Mouse (Mus musculus): ENCODE measurements around the gene Cox8a. TPM values are rescaled to one million over a fixed set of nuclear protein-coding genes. Genes with fewer than 3 reads are reported as not detected.

Cox8a gene
- polyA plus RNA-seq, 1 experiment: 117 TPM

DNA sequence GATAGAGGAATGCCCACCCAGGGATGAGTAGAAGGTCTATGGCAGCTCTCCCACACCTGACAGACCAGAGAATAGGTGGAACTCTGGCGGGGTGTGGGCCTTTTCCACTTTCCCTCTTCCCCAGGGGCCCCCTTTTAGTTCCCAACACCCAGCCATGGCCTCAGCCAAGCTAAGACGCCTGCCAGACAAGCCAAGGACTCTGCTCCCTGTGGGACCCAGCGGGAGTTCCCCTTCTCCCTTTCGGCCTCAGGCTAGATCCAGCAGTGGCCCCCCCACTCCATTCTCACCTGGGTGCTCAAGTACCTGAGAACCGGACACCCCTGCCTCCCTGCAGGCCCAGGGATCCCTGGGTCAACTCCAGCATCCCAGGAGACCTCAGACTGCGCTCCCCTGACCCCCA is 4.8 kb upstream of the Cox8a start:
- H3K4me3 ChIP-seq (ENCODE audit: control insufficient read depth, low read depth, low read length): no peak overlapping the region
- TF ChIP-seq POLR2A (IDR thresholded peaks at IDR 0.05; ENCODE audit: control insufficient read depth, low read depth, low read length): no peak
- no peak for TF ChIP-seq CTCF (IDR thresholded peaks at IDR 0.05; ENCODE audit: control insufficient read depth, insufficient read depth, insufficient replicate concordance, low read depth, low read length)
- peaks cover 3% of the 10 kb centered on the region; the same call in 1 of the 2 replicates for H3K4me1 ChIP-seq (ENCODE audit: control insufficient read depth, insufficient read depth, low read length)
- no peaks in the 10 kb centered on the region for H3K27me3 ChIP-seq (ENCODE audit: control insufficient read depth, insufficient read depth, low read length)
- no peak overlapping the region for H3K27ac ChIP-seq (ENCODE audit: control insufficient read depth, insufficient read depth, low read depth, low read length)
- no peaks in the 10 kb centered on the region for H3K36me3 ChIP-seq (ENCODE audit: control insufficient read depth, insufficient read depth, low read length)

DNA sequence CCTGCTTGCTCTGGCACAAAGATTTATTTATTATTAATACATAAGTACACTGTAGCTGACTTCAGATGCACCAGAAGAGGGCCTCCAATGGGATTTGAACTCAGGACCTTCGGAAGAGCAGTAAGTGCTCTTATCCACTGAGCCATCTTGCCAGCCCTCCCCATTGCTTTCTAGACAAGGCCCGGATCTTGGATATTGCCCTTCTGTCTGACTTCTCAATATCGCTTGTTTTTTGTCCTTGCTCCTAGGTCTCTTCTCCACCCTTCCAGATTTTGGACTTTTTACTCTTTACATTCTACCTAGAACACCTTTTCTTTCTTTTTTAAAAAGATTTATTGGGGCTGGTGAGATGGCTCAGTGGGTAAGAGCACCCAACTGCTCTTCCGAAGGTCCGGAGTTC is 1.3 kb upstream of the Cox8a start:
- Histone ChIP-seq H3K4me1 (ENCODE audit: control insufficient read depth, insufficient read depth, low read length) (peaks cover 11% of the 10 kb centered on the region), H3K27ac (ENCODE audit: control insufficient read depth, insufficient read depth, low read depth, low read length) (no peak overlapping the region), H3K36me3 (ENCODE audit: control insufficient read depth, insufficient read depth, low read length) (no peaks in the 10 kb centered on the region), H3K27me3 (ENCODE audit: control insufficient read depth, insufficient read depth, low read length) (no peaks in the 10 kb centered on the region), H3K4me3 (ENCODE audit: control insufficient read depth, low read depth, low read length) (peak overlapping the region; percentile 36; the same call in 1 of the 2 replicates)
- TF ChIP-seq CTCF (IDR thresholded peaks at IDR 0.05; ENCODE audit: control insufficient read depth, insufficient read depth, insufficient replicate concordance, low read depth, low read length): no peak
- TF ChIP-seq POLR2A (IDR thresholded peaks at IDR 0.05; ENCODE audit: control insufficient read depth, low read depth, low read length): no peak

DNA sequence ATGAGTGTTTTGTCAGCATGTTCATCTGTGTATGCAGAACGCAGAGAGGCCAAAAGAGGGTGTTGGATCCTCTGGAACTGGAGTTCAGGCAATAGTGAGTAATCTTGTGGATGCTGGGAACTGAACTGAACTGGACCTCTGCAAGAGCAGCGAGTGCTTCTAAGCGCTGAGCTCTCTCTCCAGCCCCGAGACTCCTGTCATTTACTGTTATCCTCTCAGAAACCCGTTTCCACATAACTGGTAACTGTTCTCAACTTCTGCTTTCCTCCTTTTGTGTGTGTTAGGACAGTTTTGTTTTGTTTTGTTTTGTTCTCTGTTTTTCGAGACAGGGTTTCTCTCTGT is 481 bp upstream of the Cox8a start:
- Histone ChIP-seq H3K4me3 (ENCODE audit: control insufficient read depth, low read depth, low read length) (peak overlapping the region; percentile 100), H3K27me3 (ENCODE audit: control insufficient read depth, insufficient read depth, low read length) (no peaks in the 10 kb centered on the region), H3K4me1 (ENCODE audit: control insufficient read depth, insufficient read depth, low read length) (peaks cover 11% of the 10 kb centered on the region), H3K36me3 (ENCODE audit: control insufficient read depth, insufficient read depth, low read length) (no peaks in the 10 kb centered on the region), H3K27ac (ENCODE audit: control insufficient read depth, insufficient read depth, low read depth, low read length) (peak overlapping the region; percentile 98)
- TF ChIP-seq CTCF (IDR thresholded peaks at IDR 0.05; ENCODE audit: control insufficient read depth, insufficient read depth, insufficient replicate concordance, low read depth, low read length) (no peak), POLR2A (IDR thresholded peaks at IDR 0.05; ENCODE audit: control insufficient read depth, low read depth, low read length) (no peak)

DNA sequence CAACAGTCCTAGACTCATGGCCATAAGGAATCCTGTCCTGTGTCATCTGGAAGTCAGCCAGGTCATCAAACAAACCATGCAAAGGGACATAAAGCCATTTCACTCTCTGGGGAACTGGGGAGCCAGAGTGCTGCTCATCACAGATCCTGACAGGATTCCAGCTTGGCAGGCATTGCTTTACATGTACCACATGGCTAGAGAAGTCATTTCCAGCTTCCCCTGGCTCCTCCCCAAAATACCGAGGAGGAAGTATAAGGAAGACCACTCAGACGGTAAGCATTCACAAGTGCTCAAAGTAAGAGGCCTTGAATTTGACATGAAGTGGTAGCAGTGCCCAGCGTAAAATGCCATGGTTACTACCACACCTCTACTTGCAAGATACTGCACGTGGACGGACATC is 2.9 kb downstream of the Cox8a start:
- H3K27ac ChIP-seq (ENCODE audit: control insufficient read depth, insufficient read depth, low read depth, low read length): no peak overlapping the region
- no peaks in the 10 kb centered on the region for H3K36me3 ChIP-seq (ENCODE audit: control insufficient read depth, insufficient read depth, low read length)
- no peaks in the 10 kb centered on the region for H3K27me3 ChIP-seq (ENCODE audit: control insufficient read depth, insufficient read depth, low read length)
- H3K4me3 ChIP-seq (ENCODE audit: control insufficient read depth, low read depth, low read length): no peak overlapping the region
- no peak for TF ChIP-seq CTCF (IDR thresholded peaks at IDR 0.05; ENCODE audit: control insufficient read depth, insufficient read depth, insufficient replicate concordance, low read depth, low read length)
- no peak for TF ChIP-seq POLR2A (IDR thresholded peaks at IDR 0.05; ENCODE audit: control insufficient read depth, low read depth, low read length)
- peaks cover 11% of the 10 kb centered on the region for H3K4me1 ChIP-seq (ENCODE audit: control insufficient read depth, insufficient read depth, low read length)

DNA sequence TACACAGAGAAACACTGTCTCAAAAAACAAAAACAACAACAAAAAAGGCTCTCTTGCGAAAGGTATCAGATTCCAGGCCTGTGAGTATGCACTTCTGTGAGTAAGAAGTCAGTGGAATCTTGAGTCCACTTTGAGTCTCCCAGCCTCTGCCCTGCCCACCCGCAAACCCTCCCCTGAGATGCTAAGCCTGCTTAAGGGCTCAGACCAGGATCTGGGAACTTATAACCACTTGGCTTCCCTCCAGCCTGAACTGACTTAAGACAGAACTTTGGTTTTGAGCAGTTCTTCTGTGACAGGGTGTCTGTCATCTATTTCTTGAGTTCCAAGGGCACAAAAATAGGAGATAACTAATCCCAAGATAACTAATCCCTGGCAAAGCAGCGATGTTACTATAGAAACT is 4.4 kb downstream of the Cox8a start:
- H3K4me3 ChIP-seq (ENCODE audit: control insufficient read depth, low read depth, low read length): no peak overlapping the region
- H3K4me1 ChIP-seq (ENCODE audit: control insufficient read depth, insufficient read depth, low read length): peaks cover 8% of the 10 kb centered on the region
- no peak overlapping the region for H3K27ac ChIP-seq (ENCODE audit: control insufficient read depth, insufficient read depth, low read depth, low read length)
- no peaks in the 10 kb centered on the region for H3K27me3 ChIP-seq (ENCODE audit: control insufficient read depth, insufficient read depth, low read length)
- H3K36me3 ChIP-seq (ENCODE audit: control insufficient read depth, insufficient read depth, low read length): no peaks in the 10 kb centered on the region
- no peak for TF ChIP-seq CTCF (IDR thresholded peaks at IDR 0.05; ENCODE audit: control insufficient read depth, insufficient read depth, insufficient replicate concordance, low read depth, low read length)
- no peak for TF ChIP-seq POLR2A (IDR thresholded peaks at IDR 0.05; ENCODE audit: control insufficient read depth, low read depth, low read length)

DNA sequence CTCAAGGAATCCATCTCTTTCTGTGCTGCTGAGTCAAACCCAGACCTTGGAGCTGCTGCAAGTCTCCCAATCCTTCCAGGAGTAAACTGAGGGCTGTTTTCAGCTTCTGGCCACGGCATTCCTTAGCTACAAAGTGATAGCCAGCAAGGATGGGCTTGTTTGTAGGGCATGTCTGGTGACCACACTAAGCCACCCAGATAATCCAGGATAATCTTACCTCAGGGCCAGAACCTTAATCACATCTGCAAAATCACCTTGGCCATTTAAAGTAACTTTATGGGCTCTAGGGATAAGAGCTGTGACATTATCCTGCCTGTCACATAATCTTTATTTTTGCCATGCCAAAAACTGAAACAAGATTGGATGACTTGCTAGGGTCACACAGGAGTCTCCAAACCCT is 5.2 kb downstream of the Cox8a start:
- H3K27ac ChIP-seq (ENCODE audit: control insufficient read depth, insufficient read depth, low read depth, low read length): no peak overlapping the region
- no peak for TF ChIP-seq POLR2A (IDR thresholded peaks at IDR 0.05; ENCODE audit: control insufficient read depth, low read depth, low read length)
- no peak for TF ChIP-seq CTCF (IDR thresholded peaks at IDR 0.05; ENCODE audit: control insufficient read depth, insufficient read depth, insufficient replicate concordance, low read depth, low read length)
- no peak overlapping the region for H3K4me3 ChIP-seq (ENCODE audit: control insufficient read depth, low read depth, low read length)
- H3K4me1 ChIP-seq (ENCODE audit: control insufficient read depth, insufficient read depth, low read length): peaks cover 7% of the 10 kb centered on the region
- no peaks in the 10 kb centered on the region for H3K36me3 ChIP-seq (ENCODE audit: control insufficient read depth, insufficient read depth, low read length)
- no peaks in the 10 kb centered on the region for H3K27me3 ChIP-seq (ENCODE audit: control insufficient read depth, insufficient read depth, low read length)

DNA sequence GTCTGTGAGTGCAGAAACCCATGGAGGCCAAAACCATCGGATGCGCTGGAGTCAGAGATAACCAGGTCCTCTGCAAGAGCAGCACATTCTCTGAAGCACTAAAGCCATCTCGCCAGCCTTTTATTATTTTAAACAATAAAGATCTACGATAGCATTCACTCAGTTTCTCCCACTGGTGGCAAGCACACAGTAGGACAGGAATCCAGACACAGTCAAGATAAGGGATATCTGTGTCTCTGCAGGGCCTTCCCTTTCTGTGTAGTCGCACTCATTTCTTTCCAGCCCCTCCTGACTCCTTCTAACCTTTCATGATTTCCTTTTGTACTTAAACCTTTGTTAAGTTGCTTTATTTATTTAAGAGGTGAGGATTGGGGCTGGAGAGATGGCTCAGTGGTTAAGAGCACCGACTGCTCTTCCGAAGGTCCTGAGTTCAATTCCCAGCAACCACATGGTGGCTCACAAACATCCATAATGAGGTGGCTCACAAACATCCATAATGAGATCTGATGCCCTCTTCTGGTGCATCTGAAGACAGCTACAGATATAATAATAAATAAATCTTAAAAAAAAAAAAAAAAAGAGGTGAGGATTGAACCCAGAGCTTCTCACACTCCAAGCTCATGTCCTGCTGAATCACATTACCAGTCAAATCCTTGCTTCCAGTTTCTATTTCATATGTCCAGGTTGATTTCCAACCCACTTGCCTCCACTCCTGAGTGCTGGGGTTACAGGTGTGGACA is 7.3 kb downstream of the Cox8a start:
- Histone ChIP-seq H3K27me3 (ENCODE audit: control insufficient read depth, insufficient read depth, low read length) (no peaks in the 10 kb centered on the region), H3K27ac (ENCODE audit: control insufficient read depth, insufficient read depth, low read depth, low read length) (no peak overlapping the region), H3K36me3 (ENCODE audit: control insufficient read depth, insufficient read depth, low read length) (no peaks in the 10 kb centered on the region), H3K4me3 (ENCODE audit: control insufficient read depth, low read depth, low read length) (no peak overlapping the region), H3K4me1 (ENCODE audit: control insufficient read depth, insufficient read depth, low read length) (peaks cover 6% of the 10 kb centered on the region; the same call in 1 of the 2 replicates)
- no peak for TF ChIP-seq CTCF (IDR thresholded peaks at IDR 0.05; ENCODE audit: control insufficient read depth, insufficient read depth, insufficient replicate concordance, low read depth, low read length)
- TF ChIP-seq POLR2A (IDR thresholded peaks at IDR 0.05; ENCODE audit: control insufficient read depth, low read depth, low read length): no peak
